Comparison of ENCODE assay signal across 23 mouse cellular contexts in the genomic region with DNA sequence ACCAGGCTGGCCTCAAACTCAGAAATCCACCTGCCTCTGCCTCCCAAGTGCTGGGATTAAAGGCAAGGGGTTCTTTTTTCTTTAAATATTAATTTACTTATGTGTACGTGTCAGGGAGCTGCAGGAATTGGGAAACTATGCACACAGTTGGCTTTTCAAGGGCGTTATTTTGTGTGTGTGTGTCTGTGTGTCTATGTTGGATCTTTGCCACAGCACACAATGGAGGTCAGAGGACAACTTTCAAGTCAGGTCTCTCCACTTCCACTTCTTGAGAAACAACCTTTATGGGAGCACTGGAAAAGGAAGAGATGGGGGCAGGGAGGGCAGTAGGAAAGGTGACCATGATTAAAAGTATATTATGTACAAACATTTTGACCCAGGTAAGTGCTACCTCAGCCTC. TPM values are rescaled to one million over a fixed set of nuclear protein-coding genes. Genes with fewer than 3 reads are reported as not detected.
DNase-seq lines count a peak whose midpoint lies in the region; ATAC-seq and TF ChIP-seq lines count a peak whose summit lies in the region.
"Had no signal": no experiment of that assay in that cellular context is flagged by ENCODE, and none has a peak within 500 bp of the region (broad histone marks: within the 10 kb centered on the region; RNA-seq: fewer than 3 reads in every experiment).

No protein-coding gene starts in this region.

- no peak overlapping the region for H3K4me3 ChIP-seq in kidney, adult 2 months (ENCODE audit: insufficient read depth, low read depth, low read length)
- H3K4me3 ChIP-seq in kidney, embryonic 14.5 days (ENCODE audit: low read length) = no peak overlapping the region
- no peak overlapping the region for H3K4me3 ChIP-seq in brown adipose tissue, adult 24 weeks (ENCODE audit: insufficient read depth, low read depth, low read length)
- no peak overlapping the region for H3K4me3 ChIP-seq in layer of hippocampus, adult 2 months
- H3K4me3 ChIP-seq: embryonic facial prominence, embryonic 13.5 days; forebrain, embryonic 13.5 days; heart, embryonic 10.5 days; hindbrain, embryonic 13.5 days had no signal

- 37% methylated on average over 2 of the region's 2 CpGs for WGBS in kidney, adult 2 months
- 80% methylated on average over 2 of the region's 2 CpGs for WGBS in kidney, embryonic 14.5 days
- WGBS in large intestine, adult 2 months = 23% methylated on average over 2 of the region's 2 CpGs

- peak; percentile 32 for DNase-seq in kidney, adult 2 months
- DNase-seq in lung, adult 18-20 months = peak; percentile 21 to 45
- DNase-seq in lung, postnatal 10 days = no peak
- peak; percentile 22 for DNase-seq in large intestine, adult 2 months (ENCODE audit: low read depth, low spot score)
- DNase-seq in layer of hippocampus, adult 2 months (ENCODE audit: low spot score in 2 of 2) = no peak
- DNase-seq: adrenal gland, adult 2 months; cerebellum, adult 11-12 months; cerebellum, adult 9-11 months; cerebellum, postnatal 36 days; forebrain, postnatal 0 days; gastrocnemius, postnatal 36 days; heart, adult 18-20 months; heart, postnatal 10 days had no signal

- no peak overlapping the region for H3K9ac ChIP-seq in kidney, embryonic 14.5 days (ENCODE audit: low read depth, low read length)
- H3K9ac ChIP-seq: embryonic facial prominence, embryonic 13.5 days; forebrain, embryonic 13.5 days; forebrain, postnatal 0 days; hindbrain, embryonic 13.5 days had no signal

- H3K9me3 ChIP-seq in kidney, embryonic 14.5 days (ENCODE audit: control insufficient read depth, low read length) = no peaks in the 10 kb centered on the region
- H3K9me3 ChIP-seq: embryonic facial prominence, embryonic 13.5 days; forebrain, embryonic 13.5 days; heart, embryonic 10.5 days; hindbrain, embryonic 13.5 days had no signal

- TF ChIP-seq POLR2A in kidney, adult 2 months (IDR thresholded peaks at IDR 0.05; ENCODE audit: low read depth, low read length) = no peak

- no peak overlapping the region for H3K27ac ChIP-seq in kidney, adult 2 months (ENCODE audit: insufficient read depth, low read depth, low read length)
- H3K27ac ChIP-seq in kidney, embryonic 14.5 days (ENCODE audit: low read depth, low read length) = no peak overlapping the region
- peak overlapping the region; percentile 35 for H3K27ac ChIP-seq in brown adipose tissue, adult 24 weeks (replicated peaks; ENCODE audit: low read depth, low read length)
- no peak overlapping the region for H3K27ac ChIP-seq in layer of hippocampus, adult 2 months
- H3K27ac ChIP-seq: embryonic facial prominence, embryonic 13.5 days; forebrain, embryonic 13.5 days; heart, embryonic 10.5 days; hindbrain, embryonic 13.5 days; hindbrain, postnatal 0 days had no signal

- H3K4me2 ChIP-seq in kidney, embryonic 14.5 days (replicated peaks; ENCODE audit: low read depth, low read length) = no peak overlapping the region
- H3K4me2 ChIP-seq: embryonic facial prominence, embryonic 13.5 days; forebrain, embryonic 13.5 days; hindbrain, embryonic 13.5 days had no signal

- ATAC-seq in kidney, embryonic 14.5 days (ENCODE audit: low FRiP score, low TSS enrichment) = no peak
- ATAC-seq: activated CD4-positive, CD25-positive, alpha-beta regulatory T cell, adult 4 months; forebrain, embryonic 13.5 days; forebrain, postnatal 0 days; hindbrain, postnatal 0 days; Patski had no signal

- H3K27me3 ChIP-seq in kidney, adult 2 months (replicated peaks; ENCODE audit: control insufficient read depth, insufficient read depth, low read length) = no peaks in the 10 kb centered on the region
- no peaks in the 10 kb centered on the region for H3K27me3 ChIP-seq in kidney, embryonic 14.5 days (ENCODE audit: control insufficient read depth, insufficient read depth, low read length)
- H3K27me3 ChIP-seq: CH12.LX; embryonic facial prominence, embryonic 13.5 days; forebrain, embryonic 13.5 days; hindbrain, embryonic 13.5 days; Patski had no signal

- no peaks in the 10 kb centered on the region for H3K36me3 ChIP-seq in kidney, adult 2 months (ENCODE audit: control insufficient read depth, insufficient read depth, low read length)
- peaks cover 5% of the 10 kb centered on the region; the same call in 1 of the 2 replicates for H3K36me3 ChIP-seq in kidney, embryonic 14.5 days (ENCODE audit: control insufficient read depth, insufficient read depth, low read length)
- H3K36me3 ChIP-seq: hindbrain, embryonic 13.5 days had no signal

- H3K4me1 ChIP-seq in kidney, adult 2 months (ENCODE audit: control insufficient read depth, insufficient read depth, low read length) = peaks cover 21% of the 10 kb centered on the region
- peaks cover 14% of the 10 kb centered on the region for H3K4me1 ChIP-seq in kidney, embryonic 14.5 days (ENCODE audit: control insufficient read depth, insufficient read depth, low read length)
- H3K4me1 ChIP-seq in brown adipose tissue, adult 24 weeks (ENCODE audit: control insufficient read depth, insufficient read depth, insufficient read length, low read length) = peaks cover 36% of the 10 kb centered on the region

- TF ChIP-seq CTCF in kidney, adult 2 months (conservative IDR thresholded peaks at IDR 0.05; ENCODE audit: insufficient read depth, insufficient read length, low read depth, low read length) = no peak
- TF ChIP-seq CTCF in layer of hippocampus, adult 2 months (conservative IDR thresholded peaks at IDR 0.05) = no peak

RNA-seq across cellular contexts. Expression of gene Kcmf1, which starts 33.5 kb away (rescaled TPM):
- polyA plus RNA-seq in kidney, adult 2 months (2012; rRNA removed) = 107 and 160 TPM in 2 replicates
- polyA plus RNA-seq in kidney, embryonic 14.5 days (2014; fragmentation: Nextera tagmentation; extraction: Ambion mirVana) = 35.9 and 47.9 TPM in 2 replicates
- polyA plus RNA-seq in brown adipose tissue, adult 24 weeks (2012; ENCODE audit: insufficient read depth, insufficient read length, missing spikeins) = 114 and 166 TPM in 2 replicates
- polyA plus RNA-seq in large intestine, adult 2 months (2012; rRNA removed) = 65.1 and 99.2 TPM in 2 replicates
- 10 to 100 TPM; 57.8 to 64.1 TPM for total RNA-seq in layer of hippocampus, adult 2 months (2021)

Comparison
In these comparisons a context has a peak if more than half of its experiments do, and no peak if none do; other contexts are left out.
1. DNase-seq: peak in kidney, adult 2 months (single experiment), lung, adult 18-20 months (2 of 2) and large intestine, adult 2 months (single experiment); none in lung, postnatal 10 days (single experiment) and layer of hippocampus, adult 2 months (0 of 2).